Mouse (Mus musculus): Measurements from ENCODE around the gene Abcf3. TPM values are rescaled to one million over a fixed set of nuclear protein-coding genes. Genes with fewer than 3 reads are reported as not detected.

Gene Abcf3
- polyA plus RNA-seq, 1 experiment, result 44.3 TPM

GRCm38 (mm10) chr16:20589939-20590679 is 41.7 kb downstream of the Abcf3 start:
- H3K4me3 ChIP-seq (ENCODE audit: insufficient read depth, low read depth, low read length), result peak overlapping the region; percentile 39
- H3K4me1 ChIP-seq (ENCODE audit: control insufficient read depth, insufficient read depth, insufficient read length, low read length), result peaks cover 2% of the 10 kb centered on the region; the same call in 1 of the 2 replicates

DNA sequence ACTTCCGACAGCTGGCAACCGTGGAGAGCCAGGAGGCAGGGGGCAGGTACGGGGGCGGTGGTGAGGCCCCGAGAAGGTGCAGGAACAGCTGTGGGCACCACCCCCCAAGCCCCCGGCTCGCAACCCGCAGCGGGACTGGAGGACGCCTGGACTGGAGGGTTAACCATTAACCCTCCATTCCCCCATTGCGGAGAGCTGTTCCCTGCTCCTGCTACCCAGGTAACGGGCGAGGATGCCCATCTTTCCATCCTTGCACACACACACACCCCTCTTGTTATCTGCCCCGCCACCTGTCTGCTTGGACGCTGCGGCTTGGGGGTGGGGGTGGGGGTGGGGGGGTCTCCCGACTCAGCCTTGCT is 42.3 kb downstream of the Abcf3 start:
- no peak overlapping the region for H3K4me3 ChIP-seq (ENCODE audit: insufficient read depth, low read depth, low read length)
- peaks cover 2% of the 10 kb centered on the region; the same call in 1 of the 2 replicates for H3K4me1 ChIP-seq (ENCODE audit: control insufficient read depth, insufficient read depth, insufficient read length, low read length)
- H3K27ac ChIP-seq (replicated peaks; ENCODE audit: low read depth, low read length), result no peak overlapping the region

More at GRCm38 (mm10) chr16:20589939-20590679, 41.7 kb downstream of the Abcf3 start:
- no peak overlapping the region for H3K27ac ChIP-seq (replicated peaks; ENCODE audit: low read depth, low read length)

- H3K4me1 ChIP-seq (ENCODE audit: control insufficient read depth, insufficient read depth, insufficient read length, low read length), result peaks cover 2% of the 10 kb centered on the region; the same call in 1 of the 2 replicates
- H3K4me3 ChIP-seq (ENCODE audit: insufficient read depth, low read depth, low read length), result no peak overlapping the region
- no peak overlapping the region for H3K27ac ChIP-seq (replicated peaks; ENCODE audit: low read depth, low read length)
Observed at GRCm38 (mm10) chr16:20591076-20591705, 42.8 kb downstream of the Abcf3 start.

DNA sequence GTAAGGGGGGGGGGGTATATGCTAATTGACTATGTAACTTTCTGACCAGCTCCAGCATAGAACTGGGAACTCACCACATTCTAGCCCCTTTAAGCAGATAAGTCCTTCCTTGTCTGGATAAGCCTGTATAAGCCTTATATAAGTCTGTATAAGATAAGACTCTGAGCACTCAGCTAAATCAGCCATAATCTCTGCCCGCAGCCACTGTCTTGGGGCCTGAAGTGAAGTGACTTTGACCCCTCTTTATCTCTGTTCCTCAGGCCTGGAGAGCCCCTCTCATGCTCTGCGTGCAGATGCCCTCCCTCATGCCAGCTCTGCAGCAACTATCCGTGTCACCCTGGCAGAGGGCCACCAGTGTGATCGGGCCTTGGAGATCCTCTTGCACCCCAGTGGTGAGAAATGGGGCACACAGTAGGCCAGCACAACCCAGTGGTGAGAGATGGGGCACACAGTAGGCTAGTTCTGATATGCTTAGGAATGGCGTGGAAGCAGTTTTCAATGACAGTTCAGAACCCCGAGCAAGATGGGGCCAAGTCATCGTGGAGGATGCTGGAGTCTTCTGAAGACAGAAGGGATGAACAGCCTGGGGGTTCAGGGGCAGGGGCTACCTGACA is 46.8 kb downstream of the Abcf3 start:
- Histone ChIP-seq H3K27ac (replicated peaks; ENCODE audit: low read depth, low read length) (no peak overlapping the region), H3K4me1 (ENCODE audit: control insufficient read depth, insufficient read depth, insufficient read length, low read length) (peaks cover under 1% of the 10 kb centered on the region; the same call in 1 of the 2 replicates), H3K4me3 (ENCODE audit: insufficient read depth, low read depth, low read length) (no peak overlapping the region)

DNA sequence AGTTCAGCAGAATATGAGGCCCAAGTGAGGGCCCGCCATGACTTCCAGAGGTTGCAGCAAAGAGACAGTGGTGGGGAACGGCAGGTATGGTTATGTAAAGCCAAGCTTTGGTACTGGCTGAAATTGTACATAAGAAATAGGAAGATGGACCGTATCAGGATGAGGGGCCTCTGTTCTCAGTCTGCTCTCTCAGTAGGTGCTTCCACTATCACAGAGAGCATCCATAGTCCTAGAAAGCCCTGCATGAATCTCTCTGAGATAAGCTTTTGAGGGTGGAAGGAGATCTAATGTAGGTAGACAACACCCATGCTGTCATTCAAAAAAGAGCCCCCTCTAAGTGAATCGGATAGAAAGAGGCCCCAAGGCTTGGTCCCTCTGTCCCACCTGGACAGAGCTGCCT is 47.4 kb downstream of the Abcf3 start:
- Histone ChIP-seq H3K4me1 (ENCODE audit: control insufficient read depth, insufficient read depth, insufficient read length, low read length) (no peaks in the 10 kb centered on the region), H3K27ac (replicated peaks; ENCODE audit: low read depth, low read length) (no peak overlapping the region), H3K4me3 (ENCODE audit: insufficient read depth, low read depth, low read length) (no peak overlapping the region)

DNA sequence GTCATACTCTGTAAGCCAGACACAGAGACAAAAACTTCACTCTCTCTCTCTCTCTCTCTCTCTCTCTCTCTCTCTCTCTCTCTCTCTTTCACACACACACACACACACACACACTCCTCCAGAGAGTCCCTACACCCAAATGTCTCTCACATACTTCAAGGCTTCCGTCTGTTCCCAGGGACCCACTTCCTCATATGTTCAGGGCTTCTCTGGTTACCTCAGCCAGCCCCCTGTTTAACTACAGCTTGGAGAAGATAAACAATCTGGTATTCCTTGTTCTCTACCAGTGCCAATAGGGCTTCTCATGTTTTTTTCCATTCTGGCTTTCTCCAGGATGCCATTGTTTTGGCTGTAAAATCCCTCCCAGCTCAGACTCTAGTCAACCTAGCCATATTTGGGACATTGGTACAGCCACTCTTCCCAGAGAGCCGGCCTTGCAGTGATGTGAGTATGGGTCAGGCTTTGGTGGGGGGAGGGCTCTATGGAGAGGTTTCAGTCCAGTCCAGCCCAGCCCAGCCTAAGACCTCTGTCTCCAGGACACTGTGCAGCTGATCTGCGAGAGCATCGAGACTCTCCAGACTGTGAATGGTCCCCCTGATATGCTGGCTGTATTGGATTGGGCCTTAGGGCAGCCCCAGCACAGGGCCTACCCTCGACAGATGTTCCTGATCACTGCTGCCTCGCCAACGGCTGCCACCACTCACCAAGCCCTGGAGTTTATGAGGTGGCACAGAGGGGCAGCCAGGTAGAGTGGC is 48.5 kb downstream of the Abcf3 start:
- Histone ChIP-seq H3K4me3 (ENCODE audit: insufficient read depth, low read depth, low read length) (no peak overlapping the region), H3K4me1 (ENCODE audit: control insufficient read depth, insufficient read depth, insufficient read length, low read length) (no peaks in the 10 kb centered on the region), H3K27ac (replicated peaks; ENCODE audit: low read depth, low read length) (no peak overlapping the region)

GRCm38 (mm10) chr16:20600511-20600910 is 52.1 kb downstream of the Abcf3 start:
- Histone ChIP-seq H3K27ac (replicated peaks; ENCODE audit: low read depth, low read length) (no peak overlapping the region), H3K4me3 (ENCODE audit: insufficient read depth, low read depth, low read length) (no peak overlapping the region)

GRCm38 (mm10) chr16:20604705-20605104 is 56.3 kb downstream of the Abcf3 start:
- Histone ChIP-seq H3K4me3 (ENCODE audit: insufficient read depth, low read depth, low read length) (no peak overlapping the region), H3K27ac (replicated peaks; ENCODE audit: low read depth, low read length) (no peak overlapping the region), H3K4me1 (ENCODE audit: control insufficient read depth, insufficient read depth, insufficient read length, low read length) (no peaks in the 10 kb centered on the region)

More at GRCm38 (mm10) chr16:20600511-20600910, 52.1 kb downstream of the Abcf3 start:
- no peaks in the 10 kb centered on the region for H3K4me1 ChIP-seq (ENCODE audit: control insufficient read depth, insufficient read depth, insufficient read length, low read length)

DNA sequence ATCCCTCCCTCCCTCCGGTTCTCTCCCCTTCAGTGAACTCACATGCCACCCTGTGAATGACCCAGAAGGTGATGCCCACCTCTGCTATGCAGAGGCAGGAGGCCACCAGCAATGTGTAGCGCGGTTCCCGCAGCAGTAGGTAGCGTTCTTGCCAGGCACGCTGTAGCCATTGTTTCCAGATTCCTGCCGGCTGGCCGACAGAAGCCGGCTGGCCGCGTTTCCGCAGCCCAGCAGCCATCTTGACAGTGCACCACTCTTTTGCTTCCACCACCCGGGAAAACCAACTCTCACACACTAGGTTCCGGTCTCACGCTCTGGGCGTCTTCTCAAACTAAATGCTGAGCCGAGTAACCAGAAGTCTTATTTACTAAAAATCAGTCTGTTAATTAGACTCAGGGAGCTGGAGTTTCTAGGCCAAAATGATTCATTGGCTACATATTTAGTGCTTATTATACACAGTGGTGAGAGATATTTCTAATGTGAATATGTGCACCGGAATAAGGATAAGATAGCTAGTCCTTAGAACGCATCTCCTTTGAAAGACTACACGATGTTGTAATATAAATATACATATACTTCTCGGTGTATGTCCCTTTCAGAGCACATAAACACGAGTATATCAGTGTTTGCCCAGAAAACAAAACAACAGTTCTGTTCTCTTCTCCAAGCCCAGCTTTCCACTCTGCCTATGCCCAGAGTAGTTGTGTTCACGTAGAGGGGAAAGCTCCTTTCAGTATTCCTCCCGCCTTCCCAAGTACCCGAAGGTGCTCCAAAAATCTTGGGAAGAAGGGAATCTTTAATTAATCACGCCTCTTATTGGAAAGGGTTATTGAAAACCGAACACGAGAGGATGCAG is 62.4 kb downstream of the Abcf3 start:
- H3K4me1 ChIP-seq (ENCODE audit: control insufficient read depth, insufficient read depth, insufficient read length, low read length), result no peaks in the 10 kb centered on the region
- H3K27ac ChIP-seq (replicated peaks; ENCODE audit: low read depth, low read length), result peak overlapping the region; percentile 35
- peak overlapping the region; percentile 69 for H3K4me3 ChIP-seq (ENCODE audit: insufficient read depth, low read depth, low read length)

Other genes with a start within 250 kb of the Abcf3 start
- gene Parl, start 246.2 kb upstream of the Abcf3 start, polyA plus RNA-seq (2012; ENCODE audit: insufficient read depth, insufficient read length, missing spikeins), result 73.4 and 78.8 TPM in 2 replicates
- gene Cyp2ab1, start 223.2 kb upstream of the Abcf3 start, polyA plus RNA-seq (2012; ENCODE audit: insufficient read depth, insufficient read length, missing spikeins), result 0.79 TPM in 1 of 2 replicates, not detected in the other
- 21.2 and 21.3 TPM in 2 replicates for gene Abcc5, start 122.2 kb upstream of the Abcf3 start, polyA plus RNA-seq (2012; ENCODE audit: insufficient read depth, insufficient read length, missing spikeins)
- gene Eif2b5, start 49.8 kb upstream of the Abcf3 start, polyA plus RNA-seq (2012; ENCODE audit: insufficient read depth, insufficient read length, missing spikeins), result 35.8 and 42.2 TPM in 2 replicates
- gene Dvl3, start 31.6 kb upstream of the Abcf3 start, polyA plus RNA-seq (2012; ENCODE audit: insufficient read depth, insufficient read length, missing spikeins), result 19.9 and 25.2 TPM in 2 replicates
- gene Ap2m1, start 13.1 kb upstream of the Abcf3 start, polyA plus RNA-seq (2012; ENCODE audit: insufficient read depth, insufficient read length, missing spikeins), result 73.6 and 86.4 TPM in 2 replicates
- not detected in 2 replicates for gene Vwa5b2, start 40.9 kb downstream of the Abcf3 start, polyA plus RNA-seq (2012; ENCODE audit: insufficient read depth, insufficient read length, missing spikeins)
- gene Eef1akmt4, start 63.0 kb downstream of the Abcf3 start, polyA plus RNA-seq (2012; ENCODE audit: insufficient read depth, insufficient read length, missing spikeins), result 3.6 and 8.2 TPM in 2 replicates
- gene Gm49333, start 63.0 kb downstream of the Abcf3 start, polyA plus RNA-seq (2012; ENCODE audit: insufficient read depth, insufficient read length, missing spikeins), result not detected in 2 replicates
- gene Alg3, start 63.2 kb downstream of the Abcf3 start, polyA plus RNA-seq (2012; ENCODE audit: insufficient read depth, insufficient read length, missing spikeins), result 15.9 and 17.3 TPM in 2 replicates
- gene Camk2n2, start 72.7 kb downstream of the Abcf3 start, polyA plus RNA-seq (2012; ENCODE audit: insufficient read depth, insufficient read length, missing spikeins), result 0.88 and 4.0 TPM in 2 replicates
- gene Ece2, start 81.3 kb downstream of the Abcf3 start, polyA plus RNA-seq (2012; ENCODE audit: insufficient read depth, insufficient read length, missing spikeins), result not detected in 2 replicates
- 120 and 145 TPM in 2 replicates for gene Psmd2, start 103.1 kb downstream of the Abcf3 start, polyA plus RNA-seq (2012; ENCODE audit: insufficient read depth, insufficient read length, missing spikeins)
- 168 and 178 TPM in 2 replicates for gene Eif4g1, start 119.7 kb downstream of the Abcf3 start, polyA plus RNA-seq (2012; ENCODE audit: insufficient read depth, insufficient read length, missing spikeins)
- gene Fam131a, start 144.7 kb downstream of the Abcf3 start, polyA plus RNA-seq (2012; ENCODE audit: insufficient read depth, insufficient read length, missing spikeins), result 1.5 and 3.8 TPM in 2 replicates
- 21.2 and 22.7 TPM in 2 replicates for gene Polr2h, start 169.1 kb downstream of the Abcf3 start, polyA plus RNA-seq (2012; ENCODE audit: insufficient read depth, insufficient read length, missing spikeins)
- 0.67 TPM in 1 of 2 replicates, not detected in the other for gene Clcn2, start 169.2 kb downstream of the Abcf3 start, polyA plus RNA-seq (2012; ENCODE audit: insufficient read depth, insufficient read length, missing spikeins)
- 0.71 and 0.88 TPM in 2 replicates for gene Chrd, start 184.6 kb downstream of the Abcf3 start, polyA plus RNA-seq (2012; ENCODE audit: insufficient read depth, insufficient read length, missing spikeins)
- gene Thpo, start 185.9 kb downstream of the Abcf3 start, polyA plus RNA-seq (2012; ENCODE audit: insufficient read depth, insufficient read length, missing spikeins), result not detected in 2 replicates

Data from brown adipose tissue, adult 24 weeks (tissue).